Mouse (Mus musculus) heart, postnatal 0 days (tissue): ENCODE measurements around the gene Rnf169. TPM values are rescaled to one million over a fixed set of nuclear protein-coding genes. Genes with fewer than 3 reads are reported as not detected.
"Not testable (repeated sequence)": the region's sequence is repeated elsewhere in the genome, so short reads cannot be mapped to it uniquely, and the experiment has no call there.

Source experiments
- ATAC-seq: fragments of 200-750 bp; cut with Nextera tagmentation; 2 replicates; pipeline ENCODE4 v1.8.0; 2017; ENCODE audit warnings: low read depth, moderate number of reproducible peaks, moderate library complexity; ENCODE audit not compliant: insufficient read depth
- DNase-seq: peaks from one replicate; pipeline ENCODE4 v3.0.0-alpha.2; 2016; ENCODE audit warnings: low spot score
- H3K27ac ChIP-seq: fragments of 300-500 bp; sonication (generic); 2 replicates; pipeline ENCODE4 v1.5.1; 2014; ENCODE audit warnings: low read depth, mild to moderate bottlenecking
- H3K27me3 ChIP-seq: fragments of 300-500 bp; sonication (generic); 2 replicates; pipeline ENCODE4 v1.6.1; 2014; ENCODE audit warnings: low read length, mixed read lengths; ENCODE audit not compliant: control insufficient read depth, insufficient read depth
- H3K36me3 ChIP-seq: fragments of 300-500 bp; sonication (generic); replicated peaks from 2 replicates; pipeline ENCODE4 v1.6.1; 2014; ENCODE audit warnings: low read length, mixed read lengths; ENCODE audit not compliant: control insufficient read depth, insufficient read depth
- H3K4me1 ChIP-seq: fragments of 300-500 bp; sonication (generic); 2 replicates; pipeline ENCODE4 v1.6.1; 2014; ENCODE audit warnings: antibody characterized with exemption; ENCODE audit not compliant: control insufficient read depth, insufficient read depth
- H3K4me2 ChIP-seq: fragments of 300-500 bp; sonication (generic); 2 replicates; pipeline ENCODE4 v1.6.1; 2014; ENCODE audit warnings: low read depth, mild to moderate bottlenecking, low read length, moderate library complexity
- H3K4me3 ChIP-seq: fragments of 300-500 bp; sonication (generic); 2 replicates; pipeline ENCODE4 v1.5.1; 2014; ENCODE audit warnings: low read depth, low read length
- H3K9ac ChIP-seq: fragments of 300-500 bp; sonication (generic); replicated peaks from 2 replicates; pipeline ENCODE4 v1.6.1; 2014; ENCODE audit warnings: low read depth, low read length, mixed read lengths
- H3K9me3 ChIP-seq: fragments of 300-500 bp; sonication (generic); replicated peaks from 2 replicates; pipeline ENCODE4 v1.6.1; 2016; ENCODE audit warnings: low read length; ENCODE audit not compliant: control insufficient read depth
- CTCF ChIP-seq: IDR thresholded peaks from 2 replicates; pipeline ENCODE4 v1.5.1; 2016; ENCODE audit warnings: antibody characterized with exemption, control low read depth, low read depth
- EP300 ChIP-seq: IDR thresholded peaks from 2 replicates; pipeline ENCODE4 v1.6.1; 2016; ENCODE audit warnings: antibody characterized with exemption, low read depth
- WGBS: fragments of 180-500 bp; shearing (Covaris S2); extraction: QIAGEN DNeasy Blood & Tissue Kit; methylation state at CpG from one replicate; pipeline ENCODE4 v1.1.7; 2014; 5-methylcytosine and 5-hydroxymethylcytosine counted together
- polyA plus RNA-seq: library from polyadenylated mRNA; unstranded; fragments of >200 nt; fragmentation: Nextera tagmentation; extraction: Ambion mirVana; gene quantifications from 2 replicates; pipeline ENCODE4 v1.2.1, GENCODE M21; 2015
- total RNA-seq: library from RNA; depleted of rRNA; stranded (reverse); fragments of >200 nt; gene quantifications from 2 replicates; pipeline ENCODE4 v1.2.3, GENCODE M21; 2014; ENCODE audit warnings: low replicate concordance

Gene Rnf169
- total and polyA plus RNA-seq, 2 experiments from 2014 or later = 2.3 to 11.5 TPM

DNA sequence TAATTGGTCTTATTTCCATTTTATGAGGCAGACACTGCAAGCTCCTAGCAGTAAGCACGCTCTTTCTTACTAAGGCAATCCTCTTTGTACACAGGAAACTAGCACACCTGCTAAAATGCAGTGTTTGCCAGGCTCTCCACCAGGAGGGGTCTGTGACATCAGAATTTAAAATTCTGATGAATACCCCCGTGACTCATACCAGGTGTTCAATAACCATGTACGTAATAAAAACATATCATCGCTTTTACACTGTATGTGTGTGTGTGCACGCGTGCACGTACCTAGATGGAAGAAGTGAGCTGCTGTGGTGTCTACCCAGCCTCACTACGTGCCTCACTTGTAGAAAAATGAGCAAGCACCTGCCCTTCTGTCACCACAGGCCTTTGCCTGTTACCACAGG, 26.0 kb downstream of the Rnf169 start:
- H3K4me3 ChIP-seq = no peak overlapping the region
- WGBS = 91% methylated on average over 8 of the region's 8 CpGs
- H3K4me1 ChIP-seq = 0 out of 2 replicates have a peak, but pooled peaks cover 2% of the 10 kb centered on the region
- no peak overlapping the region for H3K4me2 ChIP-seq
- no peak for DNase-seq
- no peaks in the 10 kb centered on the region for H3K9me3 ChIP-seq
- H3K27ac ChIP-seq = no peak overlapping the region
- no peak for ATAC-seq
- 0 out of 2 replicates have a peak, but pooled peaks cover 4% of the 10 kb centered on the region for H3K36me3 ChIP-seq
- TF ChIP-seq CTCF = no peak
- TF ChIP-seq EP300 = no peak
- H3K27me3 ChIP-seq = no peaks in the 10 kb centered on the region
- no peak overlapping the region for H3K9ac ChIP-seq

DNA sequence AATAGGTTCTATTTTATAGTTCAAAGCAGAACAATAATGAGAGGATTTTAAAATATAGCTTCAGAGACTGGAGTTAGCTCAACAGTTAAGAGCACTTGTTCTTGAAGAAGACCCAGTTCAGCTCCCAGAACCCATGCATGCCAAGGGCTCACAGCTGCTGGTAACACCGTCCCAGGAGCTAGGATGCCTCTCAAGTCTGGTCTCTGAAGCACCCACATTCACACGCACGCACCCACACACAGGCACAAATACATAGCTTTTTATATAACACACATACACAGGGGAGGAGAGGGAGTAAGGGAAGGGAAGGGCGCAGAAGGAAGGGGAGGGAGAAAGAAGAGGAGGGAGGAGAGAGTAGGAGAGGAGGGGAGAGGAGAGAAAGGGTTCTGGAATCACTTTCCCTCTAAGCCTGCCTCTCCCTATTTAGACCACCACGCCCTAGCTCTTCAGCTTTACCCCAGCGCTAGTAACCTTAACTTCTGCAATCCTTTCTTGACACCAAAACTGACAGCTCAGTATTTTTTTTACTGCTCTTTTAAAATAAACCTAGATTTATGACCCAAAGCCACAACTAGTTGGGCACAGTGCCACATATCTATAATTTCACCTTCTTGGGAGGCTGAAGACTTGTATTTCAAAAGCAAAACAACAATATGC, 26.7 kb downstream of the Rnf169 start:
- no peaks in the 10 kb centered on the region for H3K9me3 ChIP-seq
- H3K36me3 ChIP-seq = 0 out of 2 replicates have a peak, but pooled peaks cover 4% of the 10 kb centered on the region
- H3K27ac ChIP-seq = no peak overlapping the region; the same call in 1 of the 2 replicates
- no peak overlapping the region for H3K4me3 ChIP-seq
- H3K9ac ChIP-seq = no peak overlapping the region
- DNase-seq = no peak
- H3K27me3 ChIP-seq = no peaks in the 10 kb centered on the region
- ATAC-seq = no peak
- 0 out of 2 replicates have a peak, but pooled peaks cover 2% of the 10 kb centered on the region for H3K4me1 ChIP-seq
- no peak for TF ChIP-seq CTCF
- no peak for TF ChIP-seq EP300
- 63% methylated on average over 6 of the region's 6 CpGs for WGBS
- no peak overlapping the region for H3K4me2 ChIP-seq

DNA sequence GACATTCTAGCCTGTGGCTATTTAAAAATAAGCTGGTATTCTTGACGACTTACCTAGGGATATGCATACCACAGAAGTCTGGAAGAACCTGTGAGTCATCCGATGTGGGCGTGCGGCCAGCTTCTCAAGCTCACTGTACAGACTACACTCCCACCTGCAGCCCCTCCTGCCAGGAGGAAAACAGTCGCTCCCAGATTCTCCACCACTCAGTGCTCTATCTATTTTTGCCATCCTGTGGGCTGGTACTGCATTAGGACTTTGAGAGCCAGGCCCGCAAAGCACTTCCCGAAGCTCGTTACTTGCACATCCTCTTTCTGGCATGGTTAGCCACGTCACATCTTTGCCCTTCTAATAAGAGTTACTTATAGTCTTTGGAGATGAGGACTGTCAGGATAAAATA, 32.9 kb downstream of the Rnf169 start:
- Histone ChIP-seq H3K27me3 (no peaks in the 10 kb centered on the region), H3K27ac (no peak overlapping the region), H3K9ac (no peak overlapping the region), H3K4me2 (no peak overlapping the region), H3K36me3 (peaks cover 44% of the 10 kb centered on the region), H3K9me3 (no peaks in the 10 kb centered on the region), H3K4me3 (no peak overlapping the region), H3K4me1 (no peaks in the 10 kb centered on the region)
- DNase-seq (no peak), ATAC-seq (no peak)
- 48% methylated on average over 9 of the region's 9 CpGs for WGBS
- TF ChIP-seq EP300 (no peak), CTCF (no peak)

DNA sequence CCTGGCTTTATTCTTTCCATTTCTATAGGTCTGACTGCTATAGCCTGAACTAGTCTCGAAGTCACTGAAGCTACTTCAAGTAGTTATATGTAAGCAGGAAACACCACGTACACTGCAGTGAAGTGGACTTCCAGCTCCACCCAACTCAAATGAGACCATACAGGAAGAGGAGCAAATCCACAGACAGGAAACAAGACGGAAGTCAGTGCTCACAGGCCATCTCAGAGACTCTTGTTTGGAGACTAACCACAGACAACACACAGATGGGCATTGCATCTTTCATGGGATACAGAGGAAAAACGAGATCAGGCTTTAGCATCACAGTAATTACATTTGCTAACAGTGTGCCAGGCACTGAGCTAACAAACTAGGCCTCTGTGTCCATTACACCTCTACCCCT, 33.9 kb downstream of the Rnf169 start:
- Histone ChIP-seq H3K4me1 (no peaks in the 10 kb centered on the region), H3K9ac (no peak overlapping the region), H3K4me3 (no peak overlapping the region), H3K27me3 (no peaks in the 10 kb centered on the region), H3K9me3 (no peaks in the 10 kb centered on the region), H3K36me3 (peaks cover 52% of the 10 kb centered on the region), H3K4me2 (no peak overlapping the region), H3K27ac (no peak overlapping the region)
- ATAC-seq = no peak
- WGBS = 70% methylated on average over 4 of the region's 4 CpGs
- no peak for DNase-seq
- no peak for TF ChIP-seq EP300
- no peak for TF ChIP-seq CTCF

- Histone ChIP-seq H3K36me3 (peaks cover 56% of the 10 kb centered on the region), H3K9me3 (no peaks in the 10 kb centered on the region), H3K27me3 (no peaks in the 10 kb centered on the region), H3K4me2 (no peak overlapping the region), H3K9ac (no peak overlapping the region), H3K4me1 (no peaks in the 10 kb centered on the region), H3K4me3 (no peak overlapping the region), H3K27ac (no peak overlapping the region)
- ATAC-seq = no peak
- TF ChIP-seq EP300 = no peak
- TF ChIP-seq CTCF = no peak
- DNase-seq = no peak
- 92% methylated on average over 3 of the region's 3 CpGs for WGBS
Measured at GRCm38 (mm10) chr7:99945939-99946338, 34.3 kb downstream of the Rnf169 start.

- ATAC-seq, DNase-seq, H3K4me1 ChIP-seq, H3K4me2 ChIP-seq, H3K27me3 ChIP-seq, H3K9ac ChIP-seq, H3K27ac ChIP-seq, H3K9me3 ChIP-seq, H3K4me3 ChIP-seq: not testable (repeated sequence)
- peaks cover 65% of the 10 kb centered on the region for H3K36me3 ChIP-seq
- 95% methylated on average over 22 of the region's 22 CpGs for WGBS
Measured at GRCm38 (mm10) chr7:99945012-99945411, 35.2 kb downstream of the Rnf169 start.
